Mouse (Mus musculus) testis, adult 2 months (tissue): ENCODE results near the gene Cadps. TPM values are rescaled to one million over a fixed set of nuclear protein-coding genes. Genes with fewer than 3 reads are reported as not detected.

Experiments
- H3K27ac ChIP-seq: fragments of 200-500 bp; 2 replicates; pipeline ENCODE4 v1.5.1; 2012; ENCODE audit warnings: low read depth, low read length; ENCODE audit not compliant: control insufficient read depth, insufficient read depth
- H3K27me3 ChIP-seq: fragments of 200-500 bp; 2 replicates; pipeline ENCODE4 v1.6.1; 2012; ENCODE audit warnings: mild to moderate bottlenecking, low read length, moderate library complexity; ENCODE audit not compliant: control insufficient read depth, insufficient read depth
- H3K36me3 ChIP-seq: fragments of 200-500 bp; 2 replicates; pipeline ENCODE4 v1.6.1; 2012; ENCODE audit warnings: mild to moderate bottlenecking, low read length; ENCODE audit not compliant: control insufficient read depth, insufficient read depth
- H3K4me1 ChIP-seq: fragments of 200-500 bp; 2 replicates; pipeline ENCODE4 v1.6.1; 2012; ENCODE audit warnings: low read length; ENCODE audit not compliant: control insufficient read depth, insufficient read depth
- H3K4me3 ChIP-seq: fragments of 200-500 bp; 2 replicates; pipeline ENCODE4 v1.5.1; 2012; ENCODE audit warnings: low read depth, mild to moderate bottlenecking, low read length, moderate library complexity, mixed read lengths; ENCODE audit not compliant: control insufficient read depth
- CTCF ChIP-seq: fragments of 200-500 bp; IDR thresholded peaks from 2 replicates; pipeline ENCODE4 v1.5.1; 2012; ENCODE audit warnings: low read depth, mild to moderate bottlenecking, inconsistent platforms, low read length, moderate library complexity; ENCODE audit not compliant: control insufficient read depth, insufficient read depth, insufficient replicate concordance
- POLR2A ChIP-seq: fragments of 200-500 bp; IDR thresholded peaks from 2 replicates; pipeline ENCODE4 v1.6.1; 2012; ENCODE audit warnings: low read depth, mild to moderate bottlenecking, inconsistent platforms, low read length, moderate library complexity; ENCODE audit not compliant: control insufficient read depth
- polyA plus RNA-seq: library from polyadenylated mRNA; depleted of rRNA; stranded (reverse); fragments of >200 nt; gene quantifications from 2 replicates; pipeline ENCODE4 v1.2.3, GENCODE M21; 2012

The Cadps gene
- polyA plus RNA-seq, 1 experiment: 1.5 TPM

DNA sequence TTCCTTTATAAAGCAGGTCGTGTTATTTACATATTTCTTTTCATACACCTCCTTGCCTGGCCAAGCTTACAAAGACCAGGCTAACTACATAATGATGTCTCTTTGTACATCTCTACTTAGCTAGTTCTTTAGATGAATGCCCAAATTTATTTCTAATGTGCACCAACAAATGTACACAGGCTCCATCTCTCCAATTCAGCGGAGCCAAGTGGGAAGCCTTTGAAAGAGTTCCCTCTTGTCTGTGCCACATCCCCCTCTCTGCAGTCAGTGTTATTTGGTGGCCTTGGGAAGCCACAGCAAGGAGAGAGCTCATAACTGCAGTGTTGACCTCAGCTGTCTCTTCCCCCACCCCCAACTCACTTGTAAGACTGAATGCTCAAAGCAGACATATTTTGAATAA, 428.6 kb downstream of the Cadps start:
- Histone ChIP-seq H3K27me3 (no peaks in the 10 kb centered on the region), H3K4me3 (no peak overlapping the region), H3K27ac (no peak overlapping the region), H3K36me3 (no peaks in the 10 kb centered on the region), H3K4me1 (no peaks in the 10 kb centered on the region)
- TF ChIP-seq CTCF (no peak), POLR2A (no peak)

DNA sequence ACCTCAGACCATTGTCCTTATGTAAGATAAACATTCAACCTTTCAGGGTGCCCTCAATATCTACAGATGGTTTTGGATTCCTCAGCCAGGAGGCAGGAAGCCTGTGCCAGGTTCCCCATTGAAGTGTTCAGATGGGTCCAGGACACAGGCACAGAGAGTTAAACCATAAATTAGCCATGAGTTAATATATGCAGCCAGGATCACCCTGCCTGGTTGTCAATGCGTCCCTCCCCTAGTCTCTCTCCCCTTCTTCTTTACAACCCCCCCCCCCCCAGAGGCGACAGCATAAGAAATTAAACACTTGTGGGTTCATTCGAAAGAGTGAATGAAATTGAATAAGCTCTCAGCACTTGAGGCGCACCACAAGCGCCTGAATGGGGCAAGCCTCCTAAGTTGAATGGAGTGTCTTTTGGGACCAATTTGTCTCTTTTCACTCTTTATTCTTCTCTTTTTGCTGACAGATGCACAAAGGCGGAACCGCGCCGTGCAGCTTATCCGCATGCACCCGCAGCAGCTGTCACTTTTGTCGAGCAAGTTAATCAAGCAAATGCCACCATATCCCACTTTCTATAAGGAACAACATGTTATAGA, 429.5 kb downstream of the Cadps start:
- Histone ChIP-seq H3K27ac (no peak overlapping the region), H3K4me3 (no peak overlapping the region), H3K4me1 (no peaks in the 10 kb centered on the region), H3K36me3 (no peaks in the 10 kb centered on the region), H3K27me3 (no peaks in the 10 kb centered on the region)
- TF ChIP-seq POLR2A: no peak
- TF ChIP-seq CTCF: no peak

DNA sequence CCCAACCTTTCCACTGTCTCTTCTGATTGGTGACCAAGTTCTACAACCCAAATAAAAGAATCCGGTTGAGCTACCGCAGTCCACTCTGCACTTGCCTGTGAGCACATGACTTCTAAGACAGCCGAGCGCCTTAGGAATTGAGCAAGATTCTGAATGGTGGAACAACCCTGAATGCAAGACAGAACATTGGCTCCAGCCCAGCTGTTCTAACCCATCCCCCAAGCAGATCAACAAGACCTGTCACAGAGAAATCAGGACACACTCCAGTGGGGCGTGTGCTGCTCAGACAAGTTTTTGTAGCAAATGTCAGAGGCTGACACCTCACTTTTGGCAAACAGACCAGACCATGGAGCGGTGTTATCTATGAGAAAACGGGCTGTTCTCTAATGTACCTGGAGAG, 431.7 kb downstream of the Cadps start:
- no peaks in the 10 kb centered on the region for H3K36me3 ChIP-seq
- no peak overlapping the region for H3K4me3 ChIP-seq
- no peaks in the 10 kb centered on the region for H3K27me3 ChIP-seq
- no peak for TF ChIP-seq CTCF
- no peak for TF ChIP-seq POLR2A
- H3K4me1 ChIP-seq: no peaks in the 10 kb centered on the region
- H3K27ac ChIP-seq: no peak overlapping the region

DNA sequence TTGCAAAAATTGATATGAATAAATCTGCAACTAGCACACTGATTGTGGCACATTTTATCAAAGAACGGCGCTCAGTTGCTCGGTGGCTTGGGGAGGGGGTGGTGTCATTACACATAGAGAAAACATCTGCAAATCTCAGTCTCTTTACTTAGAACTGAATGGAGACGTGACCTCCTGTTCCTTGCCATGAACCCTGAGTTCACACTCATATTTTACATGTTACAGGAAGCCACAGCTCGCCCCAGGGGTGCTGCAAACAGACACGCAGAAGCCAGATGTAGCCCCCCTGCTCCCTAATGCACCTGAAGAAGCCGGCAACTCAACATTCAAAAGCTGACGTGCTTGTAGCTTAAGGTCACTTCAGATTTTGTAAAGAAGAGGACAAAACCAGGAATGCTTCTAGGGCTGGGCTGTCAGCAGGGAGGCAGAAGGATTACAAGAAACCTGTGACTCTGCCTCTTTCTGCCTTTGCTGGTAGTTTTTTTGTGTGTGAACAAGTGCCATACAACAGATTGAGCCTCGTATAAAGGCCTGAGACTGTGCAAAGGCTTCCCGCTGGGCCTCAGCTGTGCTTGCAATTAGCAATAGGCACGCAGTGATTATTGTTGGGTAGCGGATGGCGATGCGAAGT, 434.0 kb downstream of the Cadps start:
- Histone ChIP-seq H3K27ac (no peak overlapping the region), H3K4me1 (no peaks in the 10 kb centered on the region), H3K4me3 (no peak overlapping the region), H3K27me3 (no peaks in the 10 kb centered on the region), H3K36me3 (no peaks in the 10 kb centered on the region)
- TF ChIP-seq POLR2A (no peak), CTCF (no peak)

DNA sequence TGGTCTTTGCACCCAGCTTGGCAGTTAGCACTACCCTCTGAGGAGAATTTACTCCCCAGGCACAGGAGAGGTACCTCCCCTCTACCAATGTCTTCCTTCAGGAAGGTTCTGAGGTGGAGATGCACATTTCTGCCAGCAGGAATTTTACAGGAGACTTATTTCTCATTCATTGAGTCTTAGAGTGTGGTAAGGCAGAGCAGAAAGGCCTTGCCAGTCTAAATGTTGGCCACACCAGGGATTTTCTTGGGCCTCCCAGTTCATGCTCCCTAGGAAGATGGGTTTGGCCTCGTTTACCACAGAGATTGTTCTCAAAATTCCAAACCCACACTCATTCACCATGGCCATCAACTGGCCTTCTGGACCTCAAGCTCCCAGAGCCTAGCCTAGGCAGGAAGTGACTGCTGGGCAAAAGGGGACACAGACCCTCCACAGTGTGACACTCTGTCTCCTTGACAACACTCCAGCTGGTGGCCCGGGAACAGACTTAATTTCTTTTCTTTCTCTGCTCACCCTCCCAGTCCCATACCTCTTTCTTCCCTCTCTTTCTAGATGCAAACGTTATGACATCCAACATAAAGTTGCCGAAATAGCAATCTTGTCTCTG, 434.6 kb downstream of the Cadps start:
- Histone ChIP-seq H3K27ac (no peak overlapping the region), H3K4me3 (no peak overlapping the region), H3K4me1 (no peaks in the 10 kb centered on the region), H3K27me3 (no peaks in the 10 kb centered on the region), H3K36me3 (no peaks in the 10 kb centered on the region)
- TF ChIP-seq POLR2A (no peak), CTCF (no peak)

DNA sequence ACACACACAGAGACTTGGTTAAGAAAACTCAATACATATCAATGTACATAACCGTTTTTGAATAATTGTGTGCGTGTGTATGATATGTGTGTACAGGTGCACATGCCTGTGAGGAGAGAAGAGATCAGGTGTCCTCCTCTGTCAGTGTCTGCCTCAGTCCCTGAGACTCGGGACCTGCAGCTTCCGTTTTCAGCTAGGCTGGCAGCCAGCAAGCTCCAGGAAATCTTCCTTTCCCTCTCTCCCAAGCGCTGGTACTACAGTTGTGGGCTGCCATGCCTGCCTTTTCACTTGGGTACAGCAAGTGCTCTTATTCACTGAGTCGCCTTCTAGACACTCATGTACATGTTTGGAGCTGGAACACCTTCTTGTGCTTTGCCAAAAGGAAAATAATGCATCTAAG, 435.7 kb downstream of the Cadps start:
- no peaks in the 10 kb centered on the region for H3K4me1 ChIP-seq
- no peaks in the 10 kb centered on the region for H3K36me3 ChIP-seq
- no peak overlapping the region for H3K27ac ChIP-seq
- H3K4me3 ChIP-seq: no peak overlapping the region
- TF ChIP-seq CTCF (no peak), POLR2A (no peak)
- no peaks in the 10 kb centered on the region for H3K27me3 ChIP-seq

DNA sequence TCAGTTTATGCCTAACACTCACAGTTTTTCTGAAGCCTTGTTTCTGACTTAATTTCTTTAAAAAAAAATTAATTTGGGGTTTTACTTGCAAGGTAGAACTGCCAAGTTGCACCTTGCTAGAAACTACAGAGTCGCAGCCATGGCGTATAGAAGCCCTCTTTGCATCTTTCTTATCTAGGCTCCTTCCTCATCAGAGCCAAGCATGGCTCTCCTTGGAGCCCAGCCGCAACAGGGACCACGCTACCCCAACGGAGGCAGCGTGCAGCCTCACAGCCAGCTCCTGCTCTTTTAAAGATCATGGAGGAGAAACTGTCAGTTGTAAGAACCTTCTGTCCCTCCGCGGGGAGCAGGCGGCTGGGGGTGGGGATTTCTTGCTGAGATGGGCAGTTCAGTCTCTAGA, 445.0 kb downstream of the Cadps start:
- Histone ChIP-seq H3K36me3 (no peaks in the 10 kb centered on the region), H3K4me1 (no peaks in the 10 kb centered on the region), H3K4me3 (no peak overlapping the region), H3K27me3 (no peaks in the 10 kb centered on the region), H3K27ac (no peak overlapping the region)
- TF ChIP-seq POLR2A: no peak
- no peak for TF ChIP-seq CTCF
